Mouse (Mus musculus): Measurements from ENCODE around the gene Map3k5.

Gene Map3k5

GRCm38 (mm10) chr10:20112026-20112973 lies 178.0 kb downstream of the Map3k5 start:
- in situ Hi-C loops (cut with MboI; ENCODE audit: low pct_unique_long_range_greater_than_20kb in 1 of 2, low sequenced_read_pairs in 2 of 2, unreplicated experiment in 1 of 2) = no loop called here

- in situ Hi-C loops (cut with MboI; ENCODE audit: low pct_unique_long_range_greater_than_20kb in 1 of 2, low sequenced_read_pairs in 2 of 2, unreplicated experiment in 1 of 2) = no loop called here
These were observed 185.5 kb downstream of the Map3k5 start for GRCm38 (mm10) chr10:20119504-20120425.

- in situ Hi-C loops (cut with MboI; ENCODE audit: low pct_unique_long_range_greater_than_20kb in 1 of 2, low sequenced_read_pairs in 2 of 2, unreplicated experiment in 1 of 2) = no loop called here
These were observed 187.7 kb downstream of the Map3k5 start for GRCm38 (mm10) chr10:20121981-20122380.

- in situ Hi-C loops (cut with MboI; ENCODE audit: low pct_unique_long_range_greater_than_20kb in 1 of 2, low sequenced_read_pairs in 2 of 2, unreplicated experiment in 1 of 2) = no loop called here
These were observed 189.1 kb downstream of the Map3k5 start for GRCm38 (mm10) chr10:20123401-20123800.

- in situ Hi-C loops (cut with MboI; ENCODE audit: low pct_unique_long_range_greater_than_20kb in 1 of 2, low sequenced_read_pairs in 2 of 2, unreplicated experiment in 1 of 2) = no loop called here
These were observed 190.3 kb downstream of the Map3k5 start for GRCm38 (mm10) chr10:20124576-20124975.

GRCm38 (mm10) chr10:20125226-20125625 lies 191.0 kb downstream of the Map3k5 start:
- in situ Hi-C loops (cut with MboI; ENCODE audit: low pct_unique_long_range_greater_than_20kb in 1 of 2, low sequenced_read_pairs in 2 of 2, unreplicated experiment in 1 of 2) = loop anchor here in 1 of 2 experiments (25.0 kb wide), 1 partner anchor 413 kb away; the partner anchor contains the start of gene Il20ra

GRCm38 (mm10) chr10:20132933-20133652 lies 198.8 kb downstream of the Map3k5 start:
- in situ Hi-C loops (cut with MboI; ENCODE audit: low pct_unique_long_range_greater_than_20kb in 1 of 2, low sequenced_read_pairs in 2 of 2, unreplicated experiment in 1 of 2) = loop anchor here in 1 of 2 experiments (25.0 kb wide), 1 partner anchor 421 kb away; the partner anchor contains the start of gene Il20ra

- in situ Hi-C loops (cut with MboI; ENCODE audit: low pct_unique_long_range_greater_than_20kb in 1 of 2, low sequenced_read_pairs in 2 of 2, unreplicated experiment in 1 of 2) = loop anchor here in 1 of 2 experiments (25.0 kb wide), 1 partner anchor 423 kb away; the partner anchor contains the start of gene Il20ra
These were observed 201.2 kb downstream of the Map3k5 start for GRCm38 (mm10) chr10:20135350-20136058.

GRCm38 (mm10) chr10:20136505-20136904 lies 202.2 kb downstream of the Map3k5 start:
- in situ Hi-C loops (cut with MboI; ENCODE audit: low pct_unique_long_range_greater_than_20kb in 1 of 2, low sequenced_read_pairs in 2 of 2, unreplicated experiment in 1 of 2) = loop anchor here in 1 of 2 experiments (25.0 kb wide), 1 partner anchor 424 kb away; the partner anchor contains the start of gene Il20ra

GRCm38 (mm10) chr10:20141376-20141775 lies 207.1 kb downstream of the Map3k5 start:
- in situ Hi-C loops (cut with MboI; ENCODE audit: low pct_unique_long_range_greater_than_20kb in 1 of 2, low sequenced_read_pairs in 2 of 2, unreplicated experiment in 1 of 2) = loop anchor here in 1 of 2 experiments (25.0 kb wide), 1 partner anchor 429 kb away; the partner anchor contains the start of gene Il20ra

- in situ Hi-C loops (cut with MboI; ENCODE audit: low pct_unique_long_range_greater_than_20kb in 1 of 2, low sequenced_read_pairs in 2 of 2, unreplicated experiment in 1 of 2) = loop anchor here in 1 of 2 experiments (25.0 kb wide), 1 partner anchor 436 kb away; the partner anchor contains the start of gene Il20ra
These were observed 214.0 kb downstream of the Map3k5 start, which contains the start of gene Map7 for GRCm38 (mm10) chr10:20148130-20148772. Gene Map7, plus strand, starts transcription at chr10:20148471.

GRCm38 (mm10) chr10:20148773-20149120 lies 214.5 kb downstream of the Map3k5 start:
- in situ Hi-C loops (cut with MboI; ENCODE audit: low pct_unique_long_range_greater_than_20kb in 1 of 2, low sequenced_read_pairs in 2 of 2, unreplicated experiment in 1 of 2) = loop anchor here in 1 of 2 experiments (25.0 kb wide), 1 partner anchor 436 kb away; the partner anchor contains the start of gene Il20ra

- in situ Hi-C loops (cut with MboI; ENCODE audit: low pct_unique_long_range_greater_than_20kb in 1 of 2, low sequenced_read_pairs in 2 of 2, unreplicated experiment in 1 of 2) = loop anchor here in 1 of 2 experiments (25.0 kb wide), 1 partner anchor 437 kb away; the partner anchor contains the start of gene Il20ra
These were observed 215.0 kb downstream of the Map3k5 start for GRCm38 (mm10) chr10:20149121-20149834.

- in situ Hi-C loops (cut with MboI; ENCODE audit: low pct_unique_long_range_greater_than_20kb in 1 of 2, low sequenced_read_pairs in 2 of 2, unreplicated experiment in 1 of 2) = loop anchor here in 1 of 2 experiments (25.0 kb wide), 1 partner anchor 438 kb away; the partner anchor contains the start of gene Il20ra
These were observed 215.6 kb downstream of the Map3k5 start for GRCm38 (mm10) chr10:20149835-20150355.

GRCm38 (mm10) chr10:20152131-20152530 lies 217.9 kb downstream of the Map3k5 start:
- in situ Hi-C loops (cut with MboI; ENCODE audit: low pct_unique_long_range_greater_than_20kb in 1 of 2, low sequenced_read_pairs in 2 of 2, unreplicated experiment in 1 of 2) = no loop called here

- in situ Hi-C loops (cut with MboI; ENCODE audit: low pct_unique_long_range_greater_than_20kb in 1 of 2, low sequenced_read_pairs in 2 of 2, unreplicated experiment in 1 of 2) = no loop called here
These were observed 219.2 kb downstream of the Map3k5 start for GRCm38 (mm10) chr10:20153507-20153906.
